Mouse (Mus musculus): ENCODE measurements around the gene Map2k3.
"Not testable (repeated sequence)": the region's sequence is repeated elsewhere in the genome, so short reads cannot be mapped to it uniquely, and the experiment has no call there.

Map2k3 gene

GRCm38 (mm10) chr11:60931869-60932481 is at the start of gene Map2k3:
Map2k3 (plus strand) TSS chr11:60932033.
- peak; percentile 100 for DNase-seq

- no peak for DNase-seq
These were observed 49.4 kb upstream of the Map2k3 start for GRCm38 (mm10) chr11:60882386-60882785.

DNA sequence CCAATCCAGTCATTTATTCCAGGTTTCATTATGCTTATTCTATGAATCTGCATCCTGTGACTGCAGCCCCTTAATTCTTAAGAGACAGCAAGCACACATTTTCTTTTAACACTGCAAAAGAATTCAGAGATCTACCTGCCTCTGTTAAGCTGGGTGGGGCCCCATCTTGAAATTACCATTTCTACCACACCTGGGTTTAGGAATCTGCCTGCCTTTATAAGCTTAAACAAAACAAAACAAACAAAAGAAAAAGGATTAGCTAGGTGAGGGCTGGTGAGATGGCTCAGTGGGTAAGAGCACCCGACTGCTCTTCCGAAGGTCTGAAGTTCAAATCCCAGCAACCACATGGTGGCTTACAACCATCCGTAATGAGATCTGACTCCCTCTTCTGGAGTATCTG is 44.8 kb upstream of the Map2k3 start:
- not testable (repeated sequence) for DNase-seq

DNA sequence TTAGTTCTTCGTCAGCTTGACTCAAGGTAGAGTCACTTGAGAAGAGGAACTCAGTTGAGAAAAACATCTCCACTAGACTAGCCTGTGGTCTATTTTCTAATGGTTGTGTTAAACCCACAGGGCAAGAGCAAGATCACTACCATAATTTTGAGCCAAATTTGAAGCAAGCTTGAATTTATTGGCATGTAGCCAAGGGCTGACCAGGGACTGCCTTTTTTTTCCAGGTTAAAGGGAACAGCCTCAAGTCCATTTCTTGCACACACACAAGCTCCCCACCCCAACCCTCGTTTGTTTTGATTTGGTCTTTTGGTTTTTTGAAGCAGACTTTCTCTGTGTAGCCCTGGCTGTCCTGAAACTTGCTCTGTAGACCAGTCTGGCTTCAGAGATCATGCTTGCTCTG is 42.0 kb upstream of the Map2k3 start:
- no peak for DNase-seq

GRCm38 (mm10) chr11:60890286-60890685 is 41.5 kb upstream of the Map2k3 start:
- no peak for DNase-seq

- DNase-seq = no peak
These were observed 41.1 kb upstream of the Map2k3 start for GRCm38 (mm10) chr11:60890744-60891143.

DNA sequence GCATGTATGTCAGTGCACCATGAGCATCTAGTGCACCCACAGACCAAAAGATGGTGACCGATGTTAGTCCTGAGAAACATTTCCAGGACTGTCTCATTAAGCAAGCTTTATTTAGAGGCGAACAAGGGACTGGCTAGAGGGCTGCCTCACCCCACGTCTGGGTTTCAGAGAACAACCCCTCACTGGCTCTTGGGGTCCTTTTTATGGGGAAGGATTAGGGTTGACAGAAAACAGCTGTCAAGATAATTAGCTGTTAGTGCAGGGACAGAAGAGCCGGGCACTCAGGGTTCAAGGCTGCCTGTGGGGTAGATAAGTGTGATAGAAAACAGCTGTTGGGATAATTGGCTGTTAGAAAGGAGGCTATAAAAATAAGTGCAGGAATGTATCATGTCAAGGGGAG is 35.9 kb upstream of the Map2k3 start:
- no peak for DNase-seq

DNA sequence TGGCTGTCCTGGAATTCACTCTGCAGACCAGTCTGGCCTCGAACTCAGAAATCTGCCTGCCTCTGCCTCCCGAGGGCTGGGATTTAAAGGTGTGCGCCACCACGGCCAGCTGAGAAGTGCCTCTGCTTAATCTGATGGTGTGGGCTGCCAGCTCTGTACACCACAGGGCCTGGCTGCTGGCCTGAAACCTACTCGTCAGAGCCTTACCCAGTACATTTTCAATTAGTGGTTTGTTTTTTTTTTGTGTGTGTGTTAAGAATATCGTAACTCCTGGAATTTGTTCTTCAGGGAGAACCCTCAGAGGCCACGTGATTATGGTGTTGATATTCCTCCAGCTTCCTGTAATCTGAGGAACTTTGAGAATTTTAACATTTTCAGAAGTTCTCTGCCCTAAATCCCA is 29.8 kb upstream of the Map2k3 start:
- DNase-seq = no peak

DNA sequence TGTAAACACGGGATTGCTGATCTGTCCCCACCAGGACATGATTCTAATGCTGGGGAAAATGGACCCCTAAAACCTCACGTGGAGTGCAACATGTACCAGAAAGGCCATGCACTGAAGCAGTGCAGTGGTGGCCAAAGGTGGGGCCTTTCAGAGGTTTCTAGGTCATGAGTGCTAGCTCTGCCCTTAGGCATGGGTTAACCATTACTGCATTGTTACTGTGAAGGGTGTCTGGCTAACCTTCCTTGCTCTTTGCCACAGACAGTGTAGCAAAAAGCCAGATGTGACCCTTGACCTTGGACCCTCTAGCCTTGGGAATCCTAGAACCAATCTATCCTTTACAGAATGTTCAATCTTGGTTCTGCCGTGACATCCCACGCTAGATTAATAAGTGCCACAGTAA is 29.3 kb upstream of the Map2k3 start:
- peak; percentile 70 for DNase-seq

DNA sequence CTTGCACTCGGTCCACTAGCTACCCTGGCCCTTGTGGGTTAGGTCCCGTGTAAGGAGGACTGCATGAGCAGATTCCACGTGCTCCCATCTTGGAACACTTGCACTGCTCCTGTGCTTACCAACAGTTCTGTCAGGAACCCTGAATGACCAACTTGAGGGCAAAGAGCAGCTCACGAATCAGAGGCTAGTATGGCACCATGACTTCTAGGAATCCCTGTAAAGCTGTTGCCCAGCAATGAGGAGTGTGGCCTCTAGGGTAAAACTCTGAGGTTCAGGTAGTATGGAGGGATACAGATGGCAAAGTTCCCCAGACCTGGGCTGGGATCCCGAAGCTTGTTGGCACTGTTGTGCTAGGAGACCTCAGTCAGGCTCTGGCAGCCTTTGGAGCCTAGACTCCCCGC is 28.2 kb upstream of the Map2k3 start:
- peak; percentile 88 for DNase-seq

DNA sequence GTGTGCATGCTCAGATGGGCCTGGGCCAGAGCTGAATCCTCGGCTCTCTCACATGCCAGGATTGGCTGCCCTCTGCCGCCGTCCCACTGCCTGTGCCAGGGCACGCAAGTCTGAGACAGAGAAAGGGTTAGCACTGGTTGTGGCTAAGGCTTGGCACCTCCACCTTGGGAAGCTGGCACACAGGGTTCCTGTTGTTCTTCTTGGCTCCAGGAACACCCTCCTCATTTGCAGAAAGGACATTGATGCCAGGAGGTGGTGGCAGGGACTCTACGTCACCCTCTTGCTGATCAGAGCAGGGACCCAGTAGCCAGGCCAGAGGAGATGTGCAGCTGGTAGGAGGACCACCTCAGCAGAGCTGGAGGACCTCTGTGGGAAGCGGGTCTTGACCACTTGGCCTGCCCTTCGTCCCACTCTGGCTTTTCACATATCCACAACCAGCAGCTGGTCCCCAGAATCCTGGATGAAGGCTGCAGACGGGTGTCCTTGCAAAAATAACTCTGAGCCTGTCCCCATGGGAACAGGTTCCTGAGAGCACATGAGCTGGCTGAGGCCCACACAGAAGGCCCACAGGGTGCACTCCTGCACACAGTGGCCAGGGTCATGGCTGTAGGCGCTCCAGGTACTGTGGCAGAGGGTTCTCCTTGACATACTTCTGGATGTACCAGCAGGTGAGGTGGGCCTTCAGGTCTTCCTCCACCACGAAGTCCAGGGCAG is 26.3 kb upstream of the Map2k3 start:
- peak; percentile 92 for DNase-seq

DNA sequence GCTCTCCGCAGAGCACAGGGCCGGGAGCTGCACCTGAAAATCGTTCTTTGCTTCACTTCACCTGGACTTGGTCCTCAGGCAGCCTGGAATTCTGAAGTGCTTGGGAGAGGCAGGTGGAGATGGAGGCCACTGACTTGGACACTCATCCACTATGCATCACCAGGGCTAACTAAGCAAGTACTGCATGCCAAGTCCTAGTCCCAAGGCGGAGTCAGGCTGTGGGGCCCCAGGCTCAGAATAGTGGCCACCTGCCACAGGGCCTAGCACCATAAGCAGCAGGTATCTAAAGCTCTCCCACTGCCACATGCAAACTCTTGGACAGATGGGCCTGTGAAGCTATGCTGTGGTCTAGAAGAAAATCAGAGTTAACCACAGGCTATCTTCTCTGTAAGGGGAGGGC is 25.4 kb upstream of the Map2k3 start:
- DNase-seq = peak; percentile 84

GRCm38 (mm10) chr11:60908073-60908472 is 23.8 kb upstream of the Map2k3 start:
- no peak for DNase-seq

GRCm38 (mm10) chr11:60909626-60910025 is 22.2 kb upstream of the Map2k3 start:
- DNase-seq = no peak

GRCm38 (mm10) chr11:60912525-60912973 is 19.3 kb upstream of the Map2k3 start:
- peak; percentile 89 for DNase-seq

DNA sequence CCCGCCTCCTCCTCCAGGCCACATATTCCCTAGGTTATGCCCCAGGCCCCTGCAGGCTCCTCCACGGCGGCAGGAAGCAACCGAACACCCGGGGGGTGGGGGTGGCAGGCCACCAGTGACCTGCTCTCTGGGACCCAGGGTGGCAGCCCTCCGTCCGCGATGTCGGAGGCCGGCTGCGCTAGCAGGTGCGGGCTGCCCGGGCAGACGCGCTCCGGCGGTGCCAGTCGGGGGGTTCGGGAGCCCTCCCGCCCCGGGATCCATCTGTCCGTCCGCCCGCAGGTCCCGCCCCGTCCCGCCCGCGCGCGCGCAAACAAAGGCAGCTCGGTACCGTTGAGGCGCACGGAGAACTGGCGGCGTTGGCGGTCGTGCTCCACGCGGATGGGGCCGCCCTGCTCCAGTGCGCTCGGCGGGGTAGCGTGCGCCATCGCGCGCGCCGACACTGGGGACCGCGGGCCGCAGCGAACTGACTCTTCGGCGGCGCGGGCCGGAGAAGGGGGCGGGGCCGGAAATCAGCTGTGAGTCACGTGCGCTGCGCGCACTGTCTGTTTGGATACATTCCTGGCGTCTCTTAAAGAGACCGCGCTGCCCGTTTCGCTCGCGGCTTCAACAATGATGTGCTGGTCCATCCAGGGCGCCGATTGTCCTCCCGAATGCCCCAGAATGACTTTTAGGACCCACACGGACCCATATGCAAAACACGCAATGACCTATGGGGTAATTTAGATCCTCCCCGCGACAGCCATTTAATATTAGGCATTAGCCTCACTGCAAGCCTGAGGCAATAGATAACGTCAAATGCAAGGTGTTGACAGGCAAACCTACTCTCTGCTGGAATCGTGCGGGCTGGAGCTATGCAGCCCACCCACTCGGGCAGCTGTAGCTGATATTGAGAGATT is 18.3 kb upstream of the Map2k3 start:
- peak; percentile 99 for DNase-seq

GRCm38 (mm10) chr11:60914491-60914890 is 17.3 kb upstream of the Map2k3 start, which contains the start of gene Natd1:
Natd1 (minus strand) TSS chr11:60914750.
- peak; percentile 74 for DNase-seq

DNA sequence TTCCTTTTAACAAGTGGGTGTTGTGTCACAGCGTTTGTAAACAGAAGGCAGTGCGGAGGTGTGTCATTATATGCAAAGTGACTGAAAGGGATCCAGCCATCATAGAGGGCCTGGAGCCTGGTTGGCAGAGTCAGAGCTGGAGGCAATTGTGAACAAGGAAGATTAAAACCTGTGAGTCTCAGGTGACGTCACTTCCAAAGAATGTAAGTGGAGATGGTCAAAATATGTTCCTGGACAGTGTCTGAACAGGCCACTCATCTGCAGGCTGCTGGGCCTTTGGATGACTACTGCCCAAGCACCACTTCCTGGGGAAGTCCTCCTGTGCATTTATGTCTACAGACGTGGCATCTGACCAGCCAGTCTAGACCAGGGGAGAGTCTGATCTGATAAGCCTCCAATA is 16.6 kb upstream of the Map2k3 start:
- peak; percentile 76 for DNase-seq

- DNase-seq = no peak
These were observed 11.8 kb upstream of the Map2k3 start for GRCm38 (mm10) chr11:60920021-60920420.

GRCm38 (mm10) chr11:60922195-60922594 is 9.6 kb upstream of the Map2k3 start:
- no peak for DNase-seq

DNA sequence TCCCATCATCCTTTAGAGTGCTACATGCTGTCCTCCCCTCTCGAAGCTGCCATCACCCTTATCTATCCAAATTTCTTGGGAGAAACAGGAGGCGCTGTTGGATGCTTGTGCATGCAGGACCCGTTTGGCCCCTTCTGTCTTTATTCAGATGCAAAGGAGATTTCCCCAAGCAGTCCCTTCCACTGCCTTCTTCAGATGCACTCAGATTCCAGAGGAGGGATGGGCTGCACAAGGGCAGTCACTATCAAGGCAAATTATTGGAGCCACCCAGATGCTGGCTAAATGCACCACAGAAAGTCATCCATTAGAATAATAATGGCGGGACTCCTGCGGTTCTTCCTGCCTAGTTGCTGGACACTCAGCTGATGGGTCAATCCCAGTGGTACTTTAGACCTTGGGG is 8.9 kb upstream of the Map2k3 start:
- no peak for DNase-seq

- no peak for DNase-seq
These were observed 7.3 kb upstream of the Map2k3 start for GRCm38 (mm10) chr11:60924498-60924897.

- DNase-seq = no peak
These were observed 6.9 kb upstream of the Map2k3 start for GRCm38 (mm10) chr11:60924981-60925380.

- DNase-seq = peak; percentile 99
These were observed 4.6 kb upstream of the Map2k3 start for GRCm38 (mm10) chr11:60927264-60927663.
